Mouse (Mus musculus): ENCODE measurements around the gene Ogdh.

DNA sequence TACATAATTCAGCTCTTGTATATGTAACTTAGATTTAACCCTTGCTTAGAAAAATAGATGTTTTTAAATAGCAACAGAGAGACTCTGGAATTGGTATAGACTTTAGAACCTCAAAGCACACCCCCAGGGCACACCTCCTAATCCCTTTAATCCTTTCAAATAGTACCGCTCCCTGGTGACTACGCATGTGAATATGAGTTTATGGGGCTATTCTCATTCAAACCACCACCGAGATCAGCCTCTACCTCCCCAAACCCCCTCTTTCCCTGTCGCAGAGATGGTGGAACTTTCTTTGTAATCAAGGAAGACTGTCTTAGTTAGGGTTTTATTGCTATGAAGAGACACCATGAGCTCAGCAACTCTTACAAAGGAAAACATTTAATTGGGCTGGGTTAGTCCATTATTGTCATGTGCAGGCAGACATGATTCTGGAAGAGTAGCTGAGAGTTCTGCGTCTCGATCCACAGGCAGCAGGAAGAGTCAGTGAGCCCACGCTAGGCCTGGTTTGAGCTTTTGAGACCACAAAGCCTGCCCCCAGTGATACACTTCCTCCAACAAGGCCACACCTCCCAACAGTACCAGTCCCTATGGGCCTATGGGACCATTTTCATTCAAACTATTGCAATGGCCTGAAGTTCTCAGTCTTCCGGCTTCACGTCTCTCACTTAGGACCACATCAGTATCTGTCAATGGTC lies 73.3 kb downstream of the Ogdh start:
- no peak for TF ChIP-seq CTCF (IDR thresholded peaks at IDR 0.05; ENCODE audit: low read depth, low read length)
- TF ChIP-seq GATA1 (IDR thresholded peaks at IDR 0.05; ENCODE audit: borderline replicate concordance, low read length), result no peak
